In the genomic region with DNA sequence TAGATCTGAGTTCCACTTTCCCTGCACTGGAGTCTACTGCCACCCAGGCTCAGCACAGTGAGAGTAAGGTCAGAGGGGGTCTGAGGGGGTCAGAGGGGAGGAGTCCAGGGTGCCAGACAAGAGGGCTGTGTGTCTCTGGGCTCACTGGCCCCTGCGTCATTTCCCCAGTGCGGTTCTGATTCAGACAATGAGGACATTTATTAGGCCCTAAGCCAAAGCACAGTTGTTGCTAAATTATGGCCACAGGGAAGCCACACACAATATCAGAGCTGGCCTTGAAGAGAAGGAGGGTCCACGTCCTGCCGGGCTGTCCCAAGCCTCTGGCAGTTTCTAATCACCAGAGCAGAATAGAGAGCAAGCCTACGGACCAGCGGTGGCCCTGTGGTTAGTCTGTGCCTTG, we compare ENCODE assay signal across 11 mouse cellular contexts. TPM values are rescaled to one million over a fixed set of nuclear protein-coding genes. Genes with fewer than 3 reads are reported as not detected.
DNase-seq lines count a peak whose midpoint lies in the region; TF ChIP-seq lines count a peak whose summit lies in the region.
"Had no signal": no experiment of that assay in that cellular context is flagged by ENCODE, and none has a peak within 500 bp of the region (broad histone marks: within the 10 kb centered on the region; RNA-seq: fewer than 3 reads in every experiment).

No protein-coding gene starts in this region.

- no peak overlapping the region for H3K4me3 ChIP-seq in gastrocnemius, adult 2 months
- H3K4me3 ChIP-seq: forebrain, embryonic 15.5 days had no signal

- DNase-seq in gastrocnemius, adult 2 months: peak; percentile 39
- no peak for DNase-seq in gastrocnemius, postnatal 10 days
- peak; percentile 72 for DNase-seq in 416B (ENCODE audit: low read depth)
- peak; percentile 42 for DNase-seq in heart, adult 8-10 months (ENCODE audit: low spot score)
- peak; percentile 36 to 62 for DNase-seq in kidney, postnatal 36 days
- no peak for DNase-seq in spleen, postnatal 14 days (ENCODE audit: low spot score in 2 of 2)
- DNase-seq in thymus, postnatal 25 days: no peak
- no peak for DNase-seq in frontal cortex, postnatal 25 days (ENCODE audit: low spot score in 2 of 2)
- DNase-seq: cerebellum, postnatal 10 days had no signal

- intact Hi-C loops in gastrocnemius, adult 2 months (cut with DNase I): no loop called here

- no peak for TF ChIP-seq CTCF in gastrocnemius, adult 2 months (IDR thresholded peaks at IDR 0.05)

- H3K27ac ChIP-seq in gastrocnemius, adult 2 months: peak overlapping the region; percentile 20; the same call in 1 of the 2 replicates
- H3K27ac ChIP-seq: forebrain, embryonic 15.5 days had no signal

RNA-seq across cellular contexts. Expression of a gene that starts 22.3 kb away (rescaled TPM):
- total RNA-seq in gastrocnemius, adult 2 months (2021): not detected
- under 1 TPM; 0.25 to 0.45 TPM for total RNA-seq in gastrocnemius, postnatal 10 days (2021)
- under 1 TPM; 0.16 to 0.23 (median 0.19) TPM for total RNA-seq in heart, adult 8-10 months (2022)

RNA-seq across cellular contexts. Expression of a gene that starts 47.2 kb away (rescaled TPM):
- total RNA-seq in gastrocnemius, adult 2 months (2021): under 1 TPM in 1 of 2 experiments, not detected in 1; 0.08 TPM
- under 1 TPM; 0.14 to 0.18 TPM for total RNA-seq in gastrocnemius, postnatal 10 days (2021)
- total RNA-seq in heart, adult 8-10 months (2022): under 1 TPM in 2 of 4 experiments, not detected in 2; 0.03 to 0.05 TPM
- total RNA-seq: hematopoietic stem cell, adult 5-6 weeks had no signal

Comparison
In these comparisons a context has a peak if more than half of its experiments do, and no peak if none do; other contexts are left out.
1. DNase-seq: peak in gastrocnemius, adult 2 months (single experiment), 416B (single experiment), heart, adult 8-10 months (single experiment) and kidney, postnatal 36 days (2 of 2); none in gastrocnemius, postnatal 10 days (single experiment), spleen, postnatal 14 days (0 of 2), thymus, postnatal 25 days (single experiment) and frontal cortex, postnatal 25 days (0 of 2).